Mouse (Mus musculus) heart, embryonic 13.5 days (tissue): ENCODE data around the gene Ly6g5c. TPM values are rescaled to one million over a fixed set of nuclear protein-coding genes. Genes with fewer than 3 reads are reported as not detected.

Source experiments
- ATAC-seq: fragments of 200-750 bp; cut with Nextera tagmentation; 2 replicates; pipeline ENCODE4 v1.8.0; 2017; ENCODE audit warnings: moderate TSS enrichment; ENCODE audit not compliant: insufficient number of reproducible peaks, low FRiP score, low TSS enrichment; ENCODE audit errors: extremely low read depth
- H3K27ac ChIP-seq: fragments of 300-500 bp; sonication (generic); replicated peaks from 2 replicates; pipeline ENCODE4 v1.5.1; 2015; ENCODE audit warnings: moderate library complexity, mild to moderate bottlenecking, inconsistent platforms
- H3K27me3 ChIP-seq: fragments of 300-500 bp; sonication (generic); replicated peaks from 2 replicates; pipeline ENCODE4 v1.6.1; 2015; ENCODE audit warnings: mild to moderate bottlenecking, inconsistent platforms
- H3K36me3 ChIP-seq: fragments of 300-500 bp; sonication (generic); 2 replicates; pipeline ENCODE4 v1.6.1; 2015; ENCODE audit warnings: mild to moderate bottlenecking, inconsistent platforms
- H3K4me1 ChIP-seq: fragments of 300-500 bp; sonication (generic); 2 replicates; pipeline ENCODE4 v1.6.1; 2015; ENCODE audit warnings: inconsistent platforms
- H3K4me2 ChIP-seq: fragments of 300-500 bp; sonication (generic); 2 replicates; pipeline ENCODE4 v1.6.1; 2015; ENCODE audit warnings: inconsistent platforms, mild to moderate bottlenecking, moderate library complexity
- H3K4me3 ChIP-seq: fragments of 300-500 bp; sonication (generic); 2 replicates; pipeline ENCODE4 v1.5.1; 2015; ENCODE audit warnings: moderate library complexity, mild to moderate bottlenecking, inconsistent platforms
- H3K9ac ChIP-seq: fragments of 300-500 bp; sonication (generic); 2 replicates; pipeline ENCODE4 v1.6.1; 2015; ENCODE audit warnings: inconsistent platforms, mild to moderate bottlenecking, moderate library complexity
- H3K9me3 ChIP-seq: fragments of 300-500 bp; sonication (generic); 2 replicates; pipeline ENCODE4 v1.6.1; 2016; ENCODE audit warnings: inconsistent platforms
- WGBS: fragments of 180-500 bp; shearing (Covaris S2); methylation state at CpG from one replicate; pipeline ENCODE4 v1.1.7; 2015; ENCODE audit warnings: mixed read lengths; 5-methylcytosine and 5-hydroxymethylcytosine counted together
- polyA plus RNA-seq: library from polyadenylated mRNA; unstranded; fragments of >200 nt; fragmentation: Nextera tagmentation; extraction: Ambion mirVana; gene quantifications from 2 replicates; pipeline ENCODE4 v1.2.1, GENCODE M21; 2015

Ly6g5c gene
- polyA plus RNA-seq, result not detected in 2 replicates

DNA sequence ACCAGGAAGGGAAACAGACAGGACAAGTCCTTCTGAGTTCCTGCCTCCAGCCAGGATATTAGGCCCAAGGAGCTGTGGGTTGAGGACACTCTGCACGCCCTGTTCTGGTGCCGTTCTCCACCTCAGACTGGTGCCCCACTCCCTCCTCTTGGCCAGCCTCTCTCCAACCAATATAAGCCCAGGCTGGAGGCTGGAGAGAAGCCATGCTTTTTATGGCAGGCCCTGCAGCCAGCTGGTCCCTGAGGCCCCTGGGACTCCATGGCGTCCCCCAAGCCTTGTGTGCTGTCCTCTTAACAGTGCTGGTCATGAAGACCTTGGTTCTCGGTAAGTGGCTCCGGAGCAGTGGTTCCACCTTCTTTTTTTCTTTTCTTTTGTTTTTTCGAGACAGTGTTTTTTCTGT is at the start of gene Ly6g5c:
Gene Ly6g5c (plus strand): TSS at position 183 of the 400 bp plus-strand sequence.
- Histone ChIP-seq H3K4me3 (no peak within 1 kb of the TSS), H3K4me1 (peaks cover 14% of the 10 kb centered on the region), H3K9ac (no peak within 1 kb of the TSS), H3K27ac (no peak within 1 kb of the TSS), H3K27me3 (no peaks in the 10 kb centered on the region; the same call in 1 of the 2 replicates), H3K36me3 (peaks cover 8% of the 10 kb centered on the region), H3K4me2 (no peak within 1 kb of the TSS), H3K9me3 (no peaks in the 10 kb centered on the region)
- ATAC-seq, result no peak
- WGBS, result 78% methylated on average over 6 of the region's 6 CpGs

DNA sequence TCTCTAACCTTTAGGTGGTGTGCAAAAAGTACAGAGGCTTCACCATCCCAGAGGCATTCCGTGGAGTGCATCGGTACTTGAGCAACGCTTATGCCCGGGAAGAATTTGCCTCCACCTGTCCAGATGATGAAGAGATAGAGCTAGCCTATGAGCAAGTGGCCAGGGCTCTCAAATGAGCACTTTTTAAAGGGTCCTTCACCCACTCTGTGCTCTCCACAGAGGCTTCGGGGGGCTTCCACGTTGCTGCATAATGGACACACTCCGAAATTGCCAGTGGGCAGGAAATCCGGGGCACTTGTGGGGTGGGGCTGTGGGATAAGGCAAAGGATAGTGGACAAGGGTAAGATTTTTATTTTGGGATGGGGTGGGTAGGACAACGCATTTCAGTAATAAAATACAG is 49.8 kb upstream of the Ly6g5c start:
- Histone ChIP-seq H3K9ac (peak overlapping the region; percentile 97), H3K27me3 (peaks cover 4% of the 10 kb centered on the region; the same call in 1 of the 2 replicates), H3K4me3 (peak overlapping the region; percentile 86), H3K36me3 (peaks cover 82% of the 10 kb centered on the region), H3K9me3 (no peaks in the 10 kb centered on the region), H3K27ac (peak overlapping the region; percentile 96), H3K4me2 (peak overlapping the region; percentile 82), H3K4me1 (peaks cover 44% of the 10 kb centered on the region)
- 55% methylated on average over 9 of the region's 9 CpGs for WGBS
- ATAC-seq, result no peak

DNA sequence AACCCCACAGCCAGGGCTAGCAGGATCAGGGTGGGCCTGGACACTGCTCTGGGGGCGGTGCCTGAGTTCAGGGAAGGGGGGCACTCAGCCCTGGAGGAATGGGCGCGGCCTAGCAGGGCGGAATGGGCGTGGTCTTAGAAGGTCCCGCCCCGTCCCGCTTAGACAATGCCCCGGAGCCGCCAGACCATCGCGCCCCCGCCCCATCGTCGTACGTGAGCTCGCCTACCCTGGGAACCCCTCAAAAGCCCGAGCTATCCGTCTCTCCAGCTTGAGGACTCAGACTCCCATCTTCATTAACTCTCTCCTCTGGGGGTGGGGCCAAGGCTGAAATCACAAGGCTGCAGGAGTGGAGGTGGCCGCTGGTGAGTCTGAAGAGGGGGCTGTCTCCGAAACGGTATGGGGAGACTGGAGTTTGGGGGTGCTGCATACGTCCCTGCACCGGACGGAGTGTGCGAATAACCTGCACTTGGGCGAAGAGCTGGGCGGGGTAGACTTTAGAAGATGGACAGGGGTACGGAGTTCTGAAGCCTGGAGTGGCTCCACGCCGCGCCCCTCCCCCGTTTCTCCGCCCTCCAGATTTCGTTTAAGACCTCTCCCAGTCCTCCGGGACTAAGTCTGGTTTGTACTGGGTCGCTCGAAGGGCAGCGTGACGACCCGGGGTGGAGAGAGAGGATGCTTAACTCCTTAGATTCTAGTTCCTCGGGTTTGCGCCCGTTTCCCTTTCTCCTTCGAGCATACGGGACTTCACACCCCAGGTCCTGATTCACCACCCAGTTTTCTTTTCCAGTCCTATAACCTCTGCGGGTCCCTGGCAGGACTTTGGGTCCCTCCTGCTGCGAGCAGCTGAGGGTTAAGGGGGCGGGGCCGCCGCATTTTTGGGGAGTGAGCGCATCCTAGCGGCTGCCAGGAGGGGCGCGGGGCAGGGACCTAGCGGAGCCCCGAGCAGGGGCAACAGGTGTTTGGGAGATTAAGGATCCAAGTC is 48.9 kb upstream of the Ly6g5c start, which contains the start of gene Ddah2:
Gene Ddah2 (plus strand): TSS at position 125 of the 982 bp plus-strand sequence.
- peak within 1 kb of the TSS; percentile 97 for H3K9ac ChIP-seq
- H3K4me1 ChIP-seq, result peaks cover 42% of the 10 kb centered on the region
- H3K9me3 ChIP-seq, result no peaks in the 10 kb centered on the region
- under 1% methylated on average over 57 of the region's 57 CpGs for WGBS
- H3K4me2 ChIP-seq, result peak within 1 kb of the TSS; percentile 82
- ATAC-seq, result peak; percentile 89
- peak within 1 kb of the TSS; percentile 96 for H3K27ac ChIP-seq
- H3K4me3 ChIP-seq, result peak within 1 kb of the TSS; percentile 86
- H3K36me3 ChIP-seq, result peaks cover 74% of the 10 kb centered on the region
- peaks cover 13% of the 10 kb centered on the region for H3K27me3 ChIP-seq

DNA sequence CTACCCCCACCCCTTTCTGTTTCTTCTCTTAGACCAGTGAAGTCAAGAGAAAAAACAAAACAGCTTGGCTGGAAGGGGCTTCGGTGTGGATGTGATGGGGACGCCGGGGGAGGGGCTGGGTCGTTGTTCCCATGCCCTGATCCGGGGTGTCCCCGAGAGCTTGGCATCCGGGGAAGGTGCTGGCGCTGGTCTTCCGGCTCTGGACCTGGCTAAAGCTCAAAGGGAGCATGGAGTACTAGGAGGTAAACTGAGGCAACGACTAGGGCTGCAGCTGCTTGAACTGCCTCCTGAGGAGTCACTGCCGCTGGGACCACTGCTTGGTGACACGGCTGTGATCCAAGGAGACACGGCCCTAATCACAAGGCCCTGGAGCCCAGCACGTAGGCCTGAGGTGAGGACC is 48.0 kb upstream of the Ly6g5c start:
- H3K4me3 ChIP-seq, result peak overlapping the region; percentile 86
- ATAC-seq, result no peak
- H3K27me3 ChIP-seq, result peaks cover 21% of the 10 kb centered on the region
- H3K4me1 ChIP-seq, result peaks cover 48% of the 10 kb centered on the region
- H3K36me3 ChIP-seq, result peaks cover 66% of the 10 kb centered on the region
- WGBS, result 21% methylated on average over 14 of the region's 14 CpGs
- peak overlapping the region; percentile 82 for H3K4me2 ChIP-seq
- peak overlapping the region; percentile 97 for H3K9ac ChIP-seq
- H3K27ac ChIP-seq, result peak overlapping the region; percentile 96
- no peaks in the 10 kb centered on the region for H3K9me3 ChIP-seq

DNA sequence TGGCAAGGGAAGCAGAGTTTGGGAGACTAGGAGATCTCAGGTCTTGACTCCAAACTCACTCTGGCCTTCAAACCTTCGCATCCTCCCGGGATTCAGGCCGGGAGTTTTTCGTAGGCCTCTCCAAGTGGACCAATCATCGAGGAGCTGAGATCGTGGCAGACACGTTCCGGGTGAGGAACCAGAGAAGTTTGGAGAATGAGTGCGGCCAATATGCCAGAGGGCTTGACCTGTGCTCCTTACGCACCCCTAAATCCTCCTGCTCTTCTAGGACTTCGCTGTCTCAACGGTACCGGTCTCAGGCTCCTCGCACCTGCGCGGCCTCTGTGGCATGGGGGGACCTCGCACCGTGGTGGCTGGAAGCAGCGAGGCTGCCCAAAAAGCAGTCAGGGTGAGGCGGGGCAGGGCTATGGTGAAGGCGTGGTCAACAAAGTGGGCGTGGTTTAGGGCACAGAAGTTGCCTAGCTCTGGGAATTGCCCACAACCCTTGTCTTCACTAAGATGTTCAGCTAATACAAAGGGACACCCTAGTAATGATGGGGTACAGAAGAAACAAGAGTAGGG is 47.3 kb upstream of the Ly6g5c start:
- no peaks in the 10 kb centered on the region for H3K9me3 ChIP-seq
- peaks cover 58% of the 10 kb centered on the region for H3K36me3 ChIP-seq
- 66% methylated on average over 22 of the region's 22 CpGs for WGBS
- no peak for ATAC-seq
- peak overlapping the region; percentile 86 for H3K4me3 ChIP-seq
- H3K27me3 ChIP-seq, result peaks cover 29% of the 10 kb centered on the region
- H3K4me1 ChIP-seq, result peaks cover 53% of the 10 kb centered on the region
- no peak overlapping the region for H3K27ac ChIP-seq
- peak overlapping the region; percentile 82 for H3K4me2 ChIP-seq
- H3K9ac ChIP-seq, result peak overlapping the region; percentile 97

DNA sequence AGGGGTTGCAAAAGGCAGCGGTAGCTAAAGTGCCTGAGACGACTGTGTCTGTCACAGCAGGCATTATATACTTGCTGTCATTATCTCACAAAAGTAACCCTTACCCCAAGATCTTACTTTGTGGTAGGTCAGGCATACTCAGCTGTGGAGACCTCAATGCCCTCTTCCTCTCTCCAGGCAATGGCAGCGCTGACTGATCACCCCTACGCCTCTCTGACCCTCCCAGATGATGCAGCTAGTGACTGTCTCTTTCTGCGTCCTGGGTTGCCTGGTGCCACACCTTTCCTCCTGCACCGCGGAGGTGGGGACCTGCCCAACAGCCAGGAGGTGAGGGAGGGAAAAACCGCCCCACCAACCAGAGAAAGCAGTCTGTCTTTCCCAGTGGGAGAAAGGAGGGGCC is 46.8 kb upstream of the Ly6g5c start:
- peaks cover 53% of the 10 kb centered on the region for H3K36me3 ChIP-seq
- peaks cover 52% of the 10 kb centered on the region for H3K4me1 ChIP-seq
- no peak overlapping the region for H3K27ac ChIP-seq
- peaks cover 33% of the 10 kb centered on the region for H3K27me3 ChIP-seq
- H3K4me3 ChIP-seq, result no peak overlapping the region; the same call in 1 of the 2 replicates
- H3K4me2 ChIP-seq, result no peak overlapping the region
- no peaks in the 10 kb centered on the region for H3K9me3 ChIP-seq
- WGBS, result 75% methylated on average over 8 of the region's 8 CpGs
- H3K9ac ChIP-seq, result 0 out of 2 replicates have a peak overlapping the region, but pooled peaks have one; percentile 28
- no peak for ATAC-seq

DNA sequence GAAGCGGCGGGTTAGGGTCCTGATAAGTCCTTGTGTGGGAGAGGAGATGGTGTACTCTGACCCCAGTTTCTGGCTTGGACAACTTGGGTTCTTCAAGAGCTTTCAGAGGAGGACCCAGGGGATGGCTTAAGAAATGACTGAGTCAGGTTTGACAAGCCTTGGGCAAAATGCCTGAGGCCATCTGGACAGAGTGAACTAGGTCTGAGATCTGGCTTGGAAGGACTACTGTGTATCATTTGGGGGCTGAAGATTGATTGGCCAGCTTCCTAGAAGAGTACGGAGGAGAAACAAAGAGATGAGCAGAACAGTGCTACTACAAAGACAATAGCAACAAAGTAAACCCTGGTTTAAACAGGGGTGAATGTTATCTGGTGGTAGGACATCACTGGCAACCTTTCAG is 44.6 kb upstream of the Ly6g5c start:
- H3K4me2 ChIP-seq, result no peak overlapping the region

DNA sequence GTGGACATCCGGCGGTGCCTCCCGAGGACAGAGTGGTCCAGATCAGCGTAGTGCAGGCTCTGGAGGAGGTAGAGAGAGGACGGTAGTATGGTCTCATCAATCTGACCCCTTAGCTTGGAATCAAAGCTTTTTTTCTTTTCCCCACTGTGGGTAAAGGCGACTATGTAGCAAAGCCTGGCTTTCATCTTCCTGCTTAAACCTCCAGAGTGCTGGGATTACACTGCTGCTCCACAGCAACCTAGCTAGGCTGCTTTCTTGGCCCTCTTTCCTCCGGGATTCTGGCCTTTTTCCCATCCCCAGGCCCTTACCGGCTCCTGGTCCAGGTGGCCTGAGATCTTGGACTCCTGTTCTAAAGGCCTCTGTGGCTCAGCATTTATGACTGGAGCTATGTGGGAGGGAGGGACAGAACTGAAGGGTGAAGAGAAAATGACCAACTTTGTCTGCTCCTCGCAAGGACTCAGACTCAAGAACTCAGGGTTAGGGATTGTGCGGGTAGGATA is 43.7 kb upstream of the Ly6g5c start:
- Histone ChIP-seq H3K4me3 (peak overlapping the region; percentile 47), H3K9me3 (no peaks in the 10 kb centered on the region), H3K36me3 (peaks cover 30% of the 10 kb centered on the region), H3K4me2 (peak overlapping the region; percentile 77), H3K4me1 (peaks cover 43% of the 10 kb centered on the region), H3K27me3 (peaks cover 65% of the 10 kb centered on the region), H3K9ac (peak overlapping the region; percentile 71), H3K27ac (no peak overlapping the region; the same call in 1 of the 2 replicates)
- ATAC-seq, result no peak
- 25% methylated on average over 10 of the region's 10 CpGs for WGBS

More for the DNA sequence above, 44.6 kb upstream of the Ly6g5c start:
- H3K9me3 ChIP-seq, result no peaks in the 10 kb centered on the region
- peaks cover 55% of the 10 kb centered on the region for H3K27me3 ChIP-seq
- H3K9ac ChIP-seq, result no peak overlapping the region
- H3K4me3 ChIP-seq, result no peak overlapping the region
- 74% methylated on average over 3 of the region's 3 CpGs for WGBS
- peaks cover 46% of the 10 kb centered on the region for H3K4me1 ChIP-seq
- H3K27ac ChIP-seq, result no peak overlapping the region
- no peak for ATAC-seq
- peaks cover 32% of the 10 kb centered on the region for H3K36me3 ChIP-seq

DNA sequence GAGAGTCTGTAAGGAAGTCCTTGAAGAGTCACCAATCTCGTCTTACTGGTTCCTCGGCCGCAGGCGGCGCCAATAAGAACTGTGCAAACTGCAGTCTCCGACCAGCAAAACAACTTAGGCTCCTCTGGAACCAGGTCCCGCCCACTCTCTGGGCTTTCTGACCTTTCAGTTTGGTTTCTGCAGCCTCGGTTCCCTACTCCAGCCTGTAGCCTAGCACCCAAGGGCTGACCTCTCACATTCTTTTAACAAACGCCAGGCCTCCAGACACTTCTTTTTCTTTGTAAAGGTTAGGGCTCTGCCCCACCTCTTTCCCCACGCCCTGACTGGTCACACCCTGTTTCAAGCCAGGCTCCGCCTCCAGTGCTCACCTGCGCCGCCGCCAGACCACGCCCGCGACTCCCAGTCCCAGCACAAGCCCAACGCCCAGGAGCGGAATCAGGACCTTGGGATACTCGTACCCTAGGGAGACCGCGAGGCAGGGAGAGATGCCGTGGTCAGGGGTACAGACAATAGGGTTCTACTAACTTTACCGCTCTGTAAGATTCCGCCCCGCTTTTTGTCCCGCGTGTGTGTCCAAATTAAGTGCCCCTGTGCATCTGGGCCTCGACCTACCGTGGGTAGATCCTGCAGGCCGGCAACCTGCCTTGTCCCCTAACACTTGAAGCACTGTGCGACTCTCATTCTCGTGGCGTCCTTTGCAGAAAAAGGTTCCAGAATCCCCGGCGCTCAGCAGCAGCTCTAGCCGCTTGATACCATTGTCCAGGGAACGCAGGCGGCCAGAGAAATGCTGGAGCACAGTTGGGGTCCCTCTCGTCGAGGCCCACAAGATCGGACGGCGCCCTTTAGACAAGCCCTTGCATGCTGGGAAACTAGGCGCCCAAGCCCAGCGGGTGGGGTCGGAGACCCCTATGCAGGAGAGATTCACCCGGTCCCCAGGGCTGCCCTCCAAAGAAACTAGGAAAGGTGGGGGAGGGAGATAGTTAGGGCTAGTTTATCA is 42.8 kb upstream of the Ly6g5c start, which contains the start of gene Ly6g6c:
Gene Ly6g6c (plus strand): TSS at position 438 of the 997 bp plus-strand sequence.
- H3K27ac ChIP-seq, result no peak within 1 kb of the TSS; the same call in 1 of the 2 replicates
- peaks cover 37% of the 10 kb centered on the region for H3K4me1 ChIP-seq
- 2% methylated on average over 48 of the region's 48 CpGs for WGBS
- H3K36me3 ChIP-seq, result peaks cover 30% of the 10 kb centered on the region
- H3K27me3 ChIP-seq, result peaks cover 67% of the 10 kb centered on the region
- no peak; the same call in 1 of the 2 replicates for ATAC-seq
- peak within 1 kb of the TSS; percentile 71 for H3K9ac ChIP-seq
- H3K9me3 ChIP-seq, result no peaks in the 10 kb centered on the region
- H3K4me2 ChIP-seq, result peak within 1 kb of the TSS; percentile 77
- peak within 1 kb of the TSS; percentile 47 for H3K4me3 ChIP-seq

DNA sequence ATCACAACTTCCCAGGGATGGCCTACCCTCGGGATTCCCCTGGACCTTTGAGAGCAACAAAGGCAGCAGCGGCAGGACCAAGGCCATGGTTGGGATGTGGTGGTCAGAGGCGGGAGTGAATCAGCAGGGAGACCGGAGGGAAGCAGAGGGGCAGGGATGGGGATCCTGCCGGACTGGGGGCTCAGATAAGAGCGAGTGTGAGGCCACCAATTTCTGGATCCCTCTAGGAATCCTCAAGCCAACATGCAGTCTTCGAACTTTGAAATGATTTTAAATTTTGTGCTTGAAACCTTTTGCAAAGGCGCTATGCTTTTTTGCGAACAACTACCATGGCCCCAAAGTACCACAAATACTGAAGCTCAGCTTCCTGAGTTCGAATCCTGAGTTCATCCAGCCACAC is 42.0 kb upstream of the Ly6g5c start, which contains the start of gene Mpig6b:
Gene Mpig6b (minus strand): TSS at position 101 of the 400 bp plus-strand sequence.
- peaks cover 35% of the 10 kb centered on the region for H3K4me1 ChIP-seq
- H3K9ac ChIP-seq, result peak within 1 kb of the TSS; percentile 71
- H3K36me3 ChIP-seq, result peaks cover 23% of the 10 kb centered on the region
- WGBS, result 38% methylated on average over 10 of the region's 10 CpGs
- no peak for ATAC-seq
- H3K27me3 ChIP-seq, result peaks cover 67% of the 10 kb centered on the region
- no peaks in the 10 kb centered on the region for H3K9me3 ChIP-seq
- no peak within 1 kb of the TSS for H3K27ac ChIP-seq
- peak within 1 kb of the TSS; percentile 77 for H3K4me2 ChIP-seq
- peak within 1 kb of the TSS; percentile 47 for H3K4me3 ChIP-seq
